Mouse (Mus musculus) liver, adult 2 months (tissue): ENCODE data around the gene Cldn14. TPM values are rescaled to one million over a fixed set of nuclear protein-coding genes. Genes with fewer than 3 reads are reported as not detected.

Experiments used
- DNase-seq: peaks from one replicate; pipeline ENCODE4 v3.0.0-alpha.2; 2011; ENCODE audit warnings: low read depth, low spot score; ENCODE audit errors: extremely low read depth
- H3K27ac ChIP-seq: fragments of 200-500 bp; replicated peaks from 2 replicates; pipeline ENCODE4 v1.5.1; 2012; ENCODE audit warnings: low read depth, mild to moderate bottlenecking, control low read depth, inconsistent platforms, low read length; ENCODE audit not compliant: insufficient read depth
- H3K27me3 ChIP-seq: fragments of 200-500 bp; 2 replicates; pipeline ENCODE4 v1.6.1; 2012; ENCODE audit warnings: mild to moderate bottlenecking, moderate library complexity, low read length, inconsistent platforms; ENCODE audit not compliant: control insufficient read depth, insufficient read depth
- H3K36me3 ChIP-seq: fragments of 200-500 bp; 2 replicates; pipeline ENCODE4 v1.6.1; 2012; ENCODE audit warnings: low read length, inconsistent platforms; ENCODE audit not compliant: control insufficient read depth, insufficient read depth
- H3K4me1 ChIP-seq: fragments of 200-500 bp; 2 replicates; pipeline ENCODE4 v1.6.1; 2011; ENCODE audit warnings: low read length; ENCODE audit not compliant: control insufficient read depth, insufficient read depth
- H3K4me3 ChIP-seq: fragments of 200-500 bp; 2 replicates; pipeline ENCODE4 v1.5.1; 2011; ENCODE audit warnings: low read depth, mild to moderate bottlenecking, control low read depth, low read length, moderate library complexity; ENCODE audit not compliant: insufficient read depth
- H3K79me2 ChIP-seq: fragments of 200-500 bp; 2 replicates; pipeline ENCODE4 v1.6.1; 2012; ENCODE audit warnings: inconsistent platforms, mild to moderate bottlenecking, low read length, moderate library complexity; ENCODE audit not compliant: control insufficient read depth, insufficient read depth
- H3K9ac ChIP-seq: fragments of 200-500 bp; 2 replicates; pipeline ENCODE4 v1.6.1; 2012; ENCODE audit warnings: low read depth, mild to moderate bottlenecking, control low read depth, inconsistent platforms, low read length
- CTCF ChIP-seq: fragments of 200-500 bp; IDR thresholded peaks from 2 replicates; pipeline ENCODE4 v1.5.1; 2011; ENCODE audit warnings: low read depth, low read length, control low read depth
- POLR2A ChIP-seq: fragments of 200-500 bp; IDR thresholded peaks from 2 replicates; pipeline ENCODE4 v1.6.1; 2011; ENCODE audit warnings: low read length, control low read depth; ENCODE audit not compliant: insufficient read depth; ENCODE audit errors: extremely low read depth
- WGBS: fragments of 180-500 bp; shearing (Covaris S2); methylation state at CpG from one replicate; pipeline ENCODE4 v1.1.7; 2018; 5-methylcytosine and 5-hydroxymethylcytosine counted together
- polyA plus RNA-seq: library from polyadenylated mRNA; depleted of rRNA; stranded (reverse); fragments of >200 nt; gene quantifications from 2 replicates; pipeline ENCODE4 v1.2.3, GENCODE M21; 2012
- total RNA-seq: library from RNA; depleted of rRNA; stranded (reverse); fragments of >200 nt; gene quantifications from 2 replicates; pipeline ENCODE4 v1.2.3, GENCODE M21; 2014

Gene Cldn14
- total and polyA plus RNA-seq, 2 experiments = 8.4 to 37.4 TPM

GRCm38 (mm10) chr16:93939961-93940360 lies 68.7 kb downstream of the Cldn14 start:
- no peaks in the 10 kb centered on the region for H3K27me3 ChIP-seq
- H3K79me2 ChIP-seq = no peaks in the 10 kb centered on the region
- H3K27ac ChIP-seq = no peak overlapping the region
- H3K4me3 ChIP-seq = no peak overlapping the region
- no peak overlapping the region for H3K9ac ChIP-seq
- H3K4me1 ChIP-seq = no peaks in the 10 kb centered on the region
- WGBS = 66% methylated on average over 4 of the region's 4 CpGs
- DNase-seq = no peak
- TF ChIP-seq POLR2A = no peak
- TF ChIP-seq CTCF = no peak
- no peaks in the 10 kb centered on the region for H3K36me3 ChIP-seq

- no peaks in the 10 kb centered on the region for H3K36me3 ChIP-seq
- H3K27me3 ChIP-seq = no peaks in the 10 kb centered on the region
- H3K27ac ChIP-seq = no peak overlapping the region
- H3K4me1 ChIP-seq = no peaks in the 10 kb centered on the region
- H3K9ac ChIP-seq = peak overlapping the region; percentile 46
- TF ChIP-seq CTCF (peak; percentile 57; the same call in 1 of the 2 replicates), POLR2A (no peak)
- H3K79me2 ChIP-seq = no peaks in the 10 kb centered on the region
- WGBS = 12% methylated on average over 16 of the region's 16 CpGs
- peak; percentile 68 for DNase-seq
- peak overlapping the region; percentile 43 for H3K4me3 ChIP-seq
These were observed 70.2 kb downstream of the Cldn14 start for GRCm38 (mm10) chr16:93938400-93938846.

GRCm38 (mm10) chr16:93935009-93935408 lies 73.6 kb downstream of the Cldn14 start:
- H3K27me3 ChIP-seq = no peaks in the 10 kb centered on the region
- no peak for DNase-seq

GRCm38 (mm10) chr16:93934588-93934987 lies 74.0 kb downstream of the Cldn14 start:
- no peak for DNase-seq
- peaks cover 8% of the 10 kb centered on the region for H3K4me1 ChIP-seq
- no peak overlapping the region for H3K27ac ChIP-seq
- no peak overlapping the region for H3K9ac ChIP-seq
- 49% methylated on average over 13 of the region's 13 CpGs for WGBS
- TF ChIP-seq POLR2A = no peak
- no peak for TF ChIP-seq CTCF
- no peaks in the 10 kb centered on the region for H3K79me2 ChIP-seq
- H3K4me3 ChIP-seq = no peak overlapping the region
- no peaks in the 10 kb centered on the region for H3K27me3 ChIP-seq
- no peaks in the 10 kb centered on the region for H3K36me3 ChIP-seq

More at GRCm38 (mm10) chr16:93935009-93935408, 73.6 kb downstream of the Cldn14 start:
- Histone ChIP-seq H3K27ac (no peak overlapping the region), H3K36me3 (no peaks in the 10 kb centered on the region), H3K79me2 (no peaks in the 10 kb centered on the region), H3K4me3 (no peak overlapping the region), H3K9ac (no peak overlapping the region), H3K4me1 (peaks cover 6% of the 10 kb centered on the region)
- WGBS = 49% methylated on average over 7 of the region's 7 CpGs
- TF ChIP-seq CTCF (no peak), POLR2A (no peak)

GRCm38 (mm10) chr16:93932185-93933168 lies 76.2 kb downstream of the Cldn14 start:
- WGBS = 18% methylated on average over 17 of the region's 17 CpGs
- Histone ChIP-seq H3K4me3 (no peak overlapping the region), H3K27ac (peak overlapping the region; percentile 33), H3K79me2 (no peaks in the 10 kb centered on the region; the same call in 1 of the 2 replicates), H3K36me3 (no peaks in the 10 kb centered on the region), H3K4me1 (peaks cover 10% of the 10 kb centered on the region), H3K27me3 (no peaks in the 10 kb centered on the region), H3K9ac (peak overlapping the region; percentile 14; the same call in 1 of the 2 replicates)
- peak; percentile 73 for DNase-seq
- TF ChIP-seq CTCF = no peak
- no peak for TF ChIP-seq POLR2A
